18 mouse cellular contexts compared by ENCODE assay signal in genomic region chr6:71260051-71260640, GRCm38 (mm10). TPM values are rescaled to one million over a fixed set of nuclear protein-coding genes. Genes with fewer than 3 reads are reported as not detected.
DNase-seq lines count a peak whose midpoint lies in the region; ATAC-seq and TF ChIP-seq lines count a peak whose summit lies in the region.
"Had no signal": no experiment of that assay in that cellular context is flagged by ENCODE, and none has a peak within 500 bp of the region (broad histone marks: within the 10 kb centered on the region; RNA-seq: fewer than 3 reads in every experiment).

No protein-coding gene starts in this region.

- no peak for TF ChIP-seq CTCF in intestine, postnatal 0 days (IDR thresholded peaks at IDR 0.05; ENCODE audit: low read depth)
- no peak for TF ChIP-seq CTCF in G1E (IDR thresholded peaks at IDR 0.05; ENCODE audit: low read depth, low read length)

- H3K9me3 ChIP-seq in intestine, embryonic 14.5 days (ENCODE audit: control insufficient read depth, low read length) = no peaks in the 10 kb centered on the region
- no peaks in the 10 kb centered on the region for H3K9me3 ChIP-seq in intestine, postnatal 0 days (ENCODE audit: control insufficient read depth)
- H3K9me3 ChIP-seq in G1E (replicated peaks) = no peaks in the 10 kb centered on the region
- no peaks in the 10 kb centered on the region for H3K9me3 ChIP-seq in liver, embryonic 16.5 days (replicated peaks; ENCODE audit: control insufficient read depth, low read length)
- H3K9me3 ChIP-seq: forebrain, embryonic 13.5 days; limb, embryonic 15.5 days; neural tube, embryonic 12.5 days had no signal

- H3K9ac ChIP-seq in intestine, embryonic 14.5 days (ENCODE audit: low read length) = no peak overlapping the region
- H3K9ac ChIP-seq in intestine, postnatal 0 days (ENCODE audit: low read depth, low read length) = no peak overlapping the region
- no peak overlapping the region for H3K9ac ChIP-seq in liver, embryonic 16.5 days (ENCODE audit: low read depth, low read length)
- H3K9ac ChIP-seq: forebrain, embryonic 13.5 days; limb, embryonic 15.5 days; neural tube, embryonic 12.5 days had no signal

- no peak overlapping the region for H3K4me2 ChIP-seq in intestine, embryonic 14.5 days (ENCODE audit: low read length)
- H3K4me2 ChIP-seq in intestine, postnatal 0 days (replicated peaks; ENCODE audit: low read depth) = no peak overlapping the region
- H3K4me2 ChIP-seq in liver, embryonic 16.5 days (ENCODE audit: low read depth, low read length) = no peak overlapping the region
- H3K4me2 ChIP-seq: forebrain, embryonic 13.5 days; limb, embryonic 15.5 days; midbrain, embryonic 11.5 days; neural tube, embryonic 12.5 days had no signal

- peaks cover 9% of the 10 kb centered on the region for H3K4me1 ChIP-seq in intestine, embryonic 14.5 days (replicated peaks; ENCODE audit: control insufficient read depth, insufficient read depth, low read length)
- H3K4me1 ChIP-seq in intestine, postnatal 0 days (replicated peaks; ENCODE audit: control insufficient read depth, insufficient read depth, low read length) = no peaks in the 10 kb centered on the region
- H3K4me1 ChIP-seq in G1E (ENCODE audit: insufficient read depth, low read depth, low read length) = peaks cover 45% of the 10 kb centered on the region
- peaks cover 6% of the 10 kb centered on the region for H3K4me1 ChIP-seq in liver, embryonic 16.5 days (ENCODE audit: control insufficient read depth, low read depth, low read length)
- H3K4me1 ChIP-seq: forebrain, embryonic 13.5 days; limb, embryonic 15.5 days; neural tube, embryonic 12.5 days had no signal

- no peak overlapping the region for H3K4me3 ChIP-seq in intestine, embryonic 14.5 days (ENCODE audit: low read depth, low read length)
- H3K4me3 ChIP-seq in intestine, postnatal 0 days (ENCODE audit: low read depth, low read length) = no peak overlapping the region
- H3K4me3 ChIP-seq in G1E (ENCODE audit: low read depth, low read length) = peak overlapping the region; percentile 33; the same call in 1 of the 2 replicates
- no peak overlapping the region for H3K4me3 ChIP-seq in liver, embryonic 16.5 days (ENCODE audit: low read depth, low read length)
- H3K4me3 ChIP-seq: forebrain, embryonic 13.5 days; limb, embryonic 15.5 days; neural tube, embryonic 12.5 days had no signal

- no peak overlapping the region for H3K27ac ChIP-seq in intestine, embryonic 14.5 days (ENCODE audit: low read depth)
- no peak overlapping the region for H3K27ac ChIP-seq in intestine, postnatal 0 days (ENCODE audit: low read depth, low read length)
- H3K27ac ChIP-seq in liver, embryonic 16.5 days (ENCODE audit: low read length) = no peak overlapping the region
- H3K27ac ChIP-seq: forebrain, embryonic 13.5 days; hindbrain, postnatal 0 days; limb, embryonic 15.5 days; neural tube, embryonic 12.5 days had no signal

- no peaks in the 10 kb centered on the region for H3K27me3 ChIP-seq in intestine, embryonic 14.5 days (replicated peaks; ENCODE audit: control insufficient read depth, insufficient read depth, low read length)
- H3K27me3 ChIP-seq in intestine, postnatal 0 days (replicated peaks; ENCODE audit: control insufficient read depth, insufficient read depth, low read length) = no peaks in the 10 kb centered on the region
- H3K27me3 ChIP-seq in G1E (ENCODE audit: insufficient read depth, low read length) = no peaks in the 10 kb centered on the region
- no peaks in the 10 kb centered on the region for H3K27me3 ChIP-seq in liver, embryonic 16.5 days (ENCODE audit: control insufficient read depth, insufficient read depth, low read depth, low read length)
- H3K27me3 ChIP-seq: forebrain, embryonic 13.5 days; limb, embryonic 15.5 days; neural tube, embryonic 12.5 days had no signal

- H3K36me3 ChIP-seq in intestine, embryonic 14.5 days (ENCODE audit: control insufficient read depth, insufficient read depth, low read length) = no peaks in the 10 kb centered on the region
- no peaks in the 10 kb centered on the region for H3K36me3 ChIP-seq in intestine, postnatal 0 days (ENCODE audit: control insufficient read depth, insufficient read depth)
- H3K36me3 ChIP-seq in G1E (replicated peaks) = no peaks in the 10 kb centered on the region
- H3K36me3 ChIP-seq in liver, embryonic 16.5 days (ENCODE audit: control insufficient read depth, insufficient read depth) = no peaks in the 10 kb centered on the region
- H3K36me3 ChIP-seq: limb, embryonic 15.5 days; neural tube, embryonic 12.5 days had no signal

- DNase-seq in intestine, embryonic 14.5 days (ENCODE audit: low spot score) = peak; percentile 37
- DNase-seq in G1E (ENCODE audit: low spot score) = peak; percentile 71
- peak; percentile 36 for DNase-seq in c-Kit-positive CD71-positive TER-119-positive erythroid progenitor cells, embryonic 14.5 days (ENCODE audit: low spot score)
- no peak for DNase-seq in yolk sac, embryonic 10.5 days (ENCODE audit: low spot score)
- DNase-seq in lung, postnatal 36 days = no peak
- DNase-seq: cerebellum, postnatal 25 days; gastrocnemius, postnatal 10 days; kidney, postnatal 14 days; layer of hippocampus, postnatal 36 days; retina, postnatal 1 day had no signal

- ATAC-seq in intestine, embryonic 14.5 days (replicated peaks; ENCODE audit: low FRiP score, low TSS enrichment, low read depth) = no peak
- no peak for ATAC-seq in intestine, postnatal 0 days
- ATAC-seq in G1E (ENCODE audit: extremely low read depth, insufficient number of reproducible peaks, low FRiP score, poor library complexity, severe bottlenecking) = peak; percentile 96
- ATAC-seq in liver, embryonic 16.5 days (ENCODE audit: low read depth) = peak; percentile 68
- ATAC-seq: activated CD4-positive, CD25-positive, alpha-beta regulatory T cell, adult 4 months; forebrain, embryonic 13.5 days; hindbrain, postnatal 0 days had no signal

- 48% methylated on average over 6 of the region's 6 CpGs for WGBS in intestine, embryonic 14.5 days
- 37% methylated on average over 6 of the region's 6 CpGs for WGBS in intestine, postnatal 0 days
- 14% methylated on average over 6 of the region's 6 CpGs for WGBS in liver, embryonic 16.5 days (ENCODE audit: insufficient replicate concordance)

RNA-seq across cellular contexts. Expression of gene Krcc1, which starts 11.3 kb away (rescaled TPM):
- 49.6 and 55.7 TPM in 2 replicates for polyA plus RNA-seq in intestine, embryonic 14.5 days (2014; fragmentation: Nextera tagmentation; extraction: Ambion mirVana)
- 109 and 111 TPM in 2 replicates for polyA plus RNA-seq in intestine, postnatal 0 days (2015; fragmentation: Nextera tagmentation; extraction: Ambion mirVana)
- 85.5 and 90.2 TPM in 2 replicates for total RNA-seq in G1E (2014; fragmentation: Nextera tagmentation)
- total RNA-seq in G1E (2017) = 113 and 123 TPM in 2 replicates
- 50.1 and 64.3 TPM in 2 replicates for polyA plus RNA-seq in G1E (2012)
- 23.0 and 24.5 TPM in 2 replicates for polyA plus RNA-seq in liver, embryonic 16.5 days (2015; fragmentation: Nextera tagmentation; extraction: Ambion mirVana)

Comparison
In these comparisons a context has a peak if more than half of its experiments do, and no peak if none do; other contexts are left out.
1. ATAC-seq: peak in G1E (single experiment) and liver, embryonic 16.5 days (single experiment); none in intestine, embryonic 14.5 days (single experiment) and intestine, postnatal 0 days (single experiment).
2. DNase-seq: peak in intestine, embryonic 14.5 days (single experiment), G1E (single experiment) and c-Kit-positive CD71-positive TER-119-positive erythroid progenitor cells, embryonic 14.5 days (single experiment); none in yolk sac, embryonic 10.5 days (single experiment) and lung, postnatal 36 days (single experiment).